Mouse (Mus musculus) heart, postnatal 14 days (tissue): ENCODE data around the gene Trim44. TPM values are rescaled to one million over a fixed set of nuclear protein-coding genes. Genes with fewer than 3 reads are reported as not detected.

ENCODE experiments used
- DNase-seq, 2 experiments: peaks; one replicate each; pipeline ENCODE4 v3.0.0; 2021 to 2022
- intact Hi-C: fragments of 180-260 bp; cut with DNase I; formaldehyde crosslinking; loops from one replicate; pipeline ENCODE4 v1.15.1; 2025
- long read RNA-seq, 2 experiments: library from polyadenylated mRNA; stranded (forward); transcript quantifications; one replicate each; pipeline ENCODE4 v2.0.0; 2021
- total RNA-seq, 2 experiments: library from RNA; stranded (reverse); gene quantifications; 2 replicates each; pipeline ENCODE4 v1.2.3; 2021

The Trim44 gene
- 10 to 100 TPM; 30.0 to 31.3 TPM for total RNA-seq
- long read RNA-seq, experiment 1, full-length matches to known transcripts: 1 of 47 reads
- long read RNA-seq, experiment 1, partial matches to known transcripts: 2 of 47 reads
- long read RNA-seq, experiment 1, other reads (novel, unspliced or antisense): 44 of 47 reads
- long read RNA-seq, experiment 2, full-length matches to known transcripts: 1 of 46 reads
- long read RNA-seq, experiment 2, partial matches to known transcripts: 1 of 46 reads
- long read RNA-seq, experiment 2, other reads (novel, unspliced or antisense): 44 of 46 reads

DNA sequence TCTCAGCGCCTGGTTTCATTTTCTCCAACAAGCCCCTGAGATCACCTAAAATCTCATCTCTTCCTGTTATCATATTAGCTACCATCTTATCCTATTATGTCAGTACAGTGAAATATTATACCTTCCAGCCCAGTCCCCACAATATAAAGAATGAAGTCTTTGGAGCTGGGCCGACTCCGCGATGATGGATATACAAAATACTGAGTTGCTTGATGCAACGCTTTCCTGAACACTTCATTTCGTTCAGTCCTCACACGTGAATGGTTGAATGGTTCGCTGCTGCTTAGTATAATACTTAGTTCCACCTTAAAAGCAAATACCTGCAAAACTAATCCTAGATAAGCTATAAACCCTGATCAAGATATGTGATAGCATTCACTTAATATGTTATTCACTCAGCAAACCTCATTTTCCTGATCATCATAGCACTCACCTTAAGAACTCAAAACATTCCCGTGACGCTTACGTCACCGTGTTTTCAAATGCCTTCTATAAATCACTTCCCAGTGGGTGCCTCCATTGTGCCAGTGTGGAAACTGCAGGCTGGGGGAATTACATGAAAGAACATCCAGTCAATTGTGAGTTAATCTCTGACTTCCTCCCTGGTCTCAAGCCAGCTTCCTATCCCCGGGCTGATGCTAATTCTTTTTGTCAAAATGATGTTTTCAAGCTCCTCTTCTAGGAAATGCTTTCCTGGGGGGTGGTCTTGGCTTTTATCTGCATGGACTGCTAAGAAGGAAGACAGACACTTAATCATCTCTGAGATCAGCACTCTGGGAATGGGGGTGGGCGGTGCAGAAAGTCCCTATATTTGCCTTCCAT, at the start of gene Trim44:
Gene Trim44 (minus strand): TSS at position 466 of the 822 bp plus-strand sequence.
- intact Hi-C loops: no loop called here
- no peak for DNase-seq

DNA sequence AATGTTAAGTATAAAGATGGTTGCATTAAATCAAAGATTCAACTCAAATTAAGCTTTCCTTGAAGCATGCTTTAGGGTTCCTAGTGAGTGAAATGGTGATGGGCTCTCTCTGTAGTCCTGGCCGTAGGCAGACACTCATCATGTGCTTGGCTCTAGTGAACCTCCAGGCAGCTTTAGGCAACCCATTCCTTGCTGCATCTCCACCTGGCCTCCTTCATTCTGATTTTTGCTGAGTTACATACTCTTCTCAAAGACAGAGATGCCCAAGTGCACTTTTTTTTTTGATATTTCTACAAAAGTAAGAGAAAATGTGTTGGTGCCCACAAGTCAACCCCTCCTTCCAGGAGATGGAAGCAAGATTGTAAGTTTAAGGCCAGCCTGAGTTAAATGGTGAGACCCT, 47.5 kb upstream of the Trim44 start:
- intact Hi-C loops: loop anchor here (10.0 kb wide), 1 partner anchor 760 kb away; no protein-coding TSS in a partner anchor
- DNase-seq: no peak

- intact Hi-C loops: loop anchor here (1.0 to 10.0 kb wide), 8 partner anchors 51 to 759 kb away; partner anchors contain the start of gene Ldlrad3
- no peak for DNase-seq
Measured at GRCm38 (mm10) chr2:102453447-102453846, 45.8 kb upstream of the Trim44 start.

GRCm38 (mm10) chr2:102451671-102452549, 44.3 kb upstream of the Trim44 start, which contains the start of gene Fjx1:
TSS of gene Fjx1 (minus strand) at chr2:102452499.
- peak; percentile 36 to 44 for DNase-seq
- intact Hi-C loops: loop anchor here (5.0 to 10.0 kb wide), 5 partner anchors 50 to 757 kb away; partner anchors contain the start of gene Ldlrad3

- peak; percentile 36 to 43 for DNase-seq
- intact Hi-C loops: loop anchor here (5.0 to 10.0 kb wide), 5 partner anchors 49 to 756 kb away; partner anchors contain the start of gene Ldlrad3
Measured at GRCm38 (mm10) chr2:102450761-102451670, 43.4 kb upstream of the Trim44 start.

- DNase-seq: peak; percentile 61 to 64
- intact Hi-C loops: loop anchor here (5.0 to 10.0 kb wide), 5 partner anchors 48 to 756 kb away; partner anchors contain the start of gene Ldlrad3
Measured at GRCm38 (mm10) chr2:102450248-102450760, 42.7 kb upstream of the Trim44 start.

- DNase-seq: peak; percentile 8 to 13
- intact Hi-C loops: loop anchor here (5.0 to 10.0 kb wide), 5 partner anchors 47 to 755 kb away; partner anchors contain the start of gene Ldlrad3
Measured at GRCm38 (mm10) chr2:102449630-102450247, 42.1 kb upstream of the Trim44 start.

DNA sequence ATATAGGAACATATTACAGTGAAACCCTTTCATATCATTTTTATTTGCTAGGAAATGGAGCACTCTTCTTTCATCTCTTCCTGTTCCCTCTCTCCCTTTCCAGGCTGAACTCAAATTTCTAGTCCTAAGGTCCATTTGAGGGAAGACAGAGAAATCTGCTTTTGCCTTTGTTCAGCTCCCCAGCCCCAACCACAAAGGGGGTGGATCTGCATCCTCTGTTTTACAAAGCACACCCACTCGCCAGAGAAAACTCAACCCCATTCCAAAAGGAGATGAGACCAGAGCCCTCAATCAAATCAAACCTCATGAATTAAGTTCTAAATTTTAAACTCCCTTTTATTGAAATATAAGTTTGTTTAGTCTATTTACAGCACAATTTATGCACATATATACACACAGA, 41.4 kb upstream of the Trim44 start:
- intact Hi-C loops: no loop called here
- DNase-seq: no peak

GRCm38 (mm10) chr2:102447831-102448230, 40.2 kb upstream of the Trim44 start:
- intact Hi-C loops: no loop called here
- DNase-seq: no peak

DNA sequence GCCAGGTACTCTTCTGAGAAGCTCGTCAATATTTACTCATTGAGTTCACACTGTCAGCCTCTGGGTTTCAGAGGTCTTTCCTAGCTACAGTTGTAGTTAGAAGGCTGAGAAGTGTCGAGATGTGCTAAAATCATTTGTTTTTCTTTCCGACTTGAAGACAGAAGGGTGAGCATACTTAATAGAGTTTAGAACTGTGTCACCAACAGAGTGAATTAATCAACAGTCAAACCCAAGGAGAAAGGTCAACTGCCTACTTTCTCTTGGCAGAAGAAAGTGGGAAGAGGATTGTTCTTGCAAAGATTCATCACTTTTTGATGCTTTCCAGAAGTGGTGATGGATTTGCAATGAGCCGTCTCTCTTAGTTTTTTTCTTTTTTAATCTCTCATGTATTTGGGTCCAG, 39.2 kb upstream of the Trim44 start:
- DNase-seq: no peak
- intact Hi-C loops: no loop called here

GRCm38 (mm10) chr2:102437357-102438030, 29.9 kb upstream of the Trim44 start:
- DNase-seq: no peak
- intact Hi-C loops: no loop called here

- no peak for DNase-seq
- intact Hi-C loops: no loop called here
Measured at GRCm38 (mm10) chr2:102433879-102434278, 26.3 kb upstream of the Trim44 start.

GRCm38 (mm10) chr2:102431084-102431483, 23.5 kb upstream of the Trim44 start:
- DNase-seq: no peak
- intact Hi-C loops: no loop called here

DNA sequence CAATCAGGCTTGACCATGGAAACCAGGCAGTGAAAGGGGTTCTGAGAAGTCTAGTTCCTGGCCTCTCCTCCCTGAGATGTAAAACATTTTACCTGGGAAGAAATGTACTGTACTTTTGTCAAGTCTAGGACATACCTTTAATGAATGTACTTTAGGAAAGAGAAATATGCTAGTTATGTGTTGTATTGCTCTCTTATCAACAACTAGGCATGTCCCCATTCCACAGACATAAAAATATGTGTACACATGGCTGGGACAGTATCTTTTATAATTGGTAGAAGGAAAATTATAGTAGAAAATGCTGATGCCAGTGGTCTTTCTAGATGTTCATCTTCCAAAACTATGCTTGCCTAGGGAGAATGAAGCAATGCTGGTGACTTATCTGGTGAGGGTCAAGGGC, 20.3 kb upstream of the Trim44 start:
- intact Hi-C loops: no loop called here
- no peak for DNase-seq

- DNase-seq: no peak
- intact Hi-C loops: no loop called here
Measured at GRCm38 (mm10) chr2:102426434-102426833, 18.8 kb upstream of the Trim44 start.

- DNase-seq: peak; percentile 4 to 14
- intact Hi-C loops: no loop called here
Measured at GRCm38 (mm10) chr2:102416149-102416743, 8.6 kb upstream of the Trim44 start.

DNA sequence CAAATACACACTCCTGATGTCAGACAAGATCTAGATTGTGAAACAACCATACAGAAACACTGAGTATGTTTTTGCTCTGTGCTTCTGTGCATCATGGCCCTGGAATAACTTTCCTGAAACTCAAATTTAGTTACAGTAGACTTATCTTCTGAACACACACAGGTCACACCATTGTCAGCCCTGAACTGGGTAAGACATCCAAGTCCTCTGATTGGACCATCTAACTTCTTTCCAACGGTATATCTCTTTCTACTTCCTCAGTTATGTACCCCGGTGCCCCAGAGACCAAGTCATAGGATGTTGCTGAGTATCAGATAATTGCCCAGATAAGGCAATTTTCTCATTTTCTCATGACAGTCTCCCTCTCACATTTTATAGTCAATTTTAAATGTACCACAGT, 5.1 kb upstream of the Trim44 start:
- intact Hi-C loops: no loop called here
- DNase-seq: no peak

DNA sequence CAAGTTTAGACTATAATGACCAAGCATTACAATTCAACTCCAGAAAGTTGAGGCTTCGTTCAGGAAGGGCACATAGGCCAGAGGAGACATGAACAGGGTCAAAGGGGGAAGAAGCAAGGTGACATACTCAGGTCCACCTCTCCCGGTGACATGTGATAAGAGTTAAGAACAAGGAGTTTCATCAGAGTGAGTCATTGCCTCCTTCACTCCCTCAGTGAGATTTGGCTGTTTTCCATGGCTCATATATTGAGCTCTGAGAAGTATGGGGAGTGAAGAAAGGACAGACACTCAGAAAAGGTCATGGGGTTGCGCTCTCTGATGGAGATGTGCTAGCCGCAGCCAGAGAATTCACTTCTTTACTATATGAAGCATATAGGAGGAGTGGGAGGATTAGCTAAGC, 3.0 kb upstream of the Trim44 start:
- DNase-seq: no peak

More for the DNA sequence above, 3.0 kb upstream of the Trim44 start:
- intact Hi-C loops: no loop called here
